Mouse (Mus musculus) gastrocnemius, postnatal 36 days (tissue): ENCODE results near the gene Cd38. TPM values are rescaled to one million over a fixed set of nuclear protein-coding genes. Genes with fewer than 3 reads are reported as not detected.
"Not testable (repeated sequence)": the region's sequence is repeated elsewhere in the genome, so short reads cannot be mapped to it uniquely, and the experiment has no call there.

Experiments used
- DNase-seq, 2 experiments: peaks; one replicate each; pipeline ENCODE4 v3.0.0; 2022
- intact Hi-C: fragments of 180-260 bp; cut with DNase I; formaldehyde crosslinking; loops from one replicate; pipeline ENCODE4 v1.15.1; 2025
- total RNA-seq, 2 experiments: library from RNA; stranded (reverse); gene quantifications; 2 replicates each; pipeline ENCODE4 v1.2.3; 2021

Cd38 gene
- total RNA-seq, 2 experiments from 2014 or later = 2.8 to 3.1 TPM

- DNase-seq = no peak
Measured at GRCm38 (mm10) chr5:43853868-43854488, 14.4 kb upstream of the Cd38 start.

GRCm38 (mm10) chr5:43855769-43856168, 12.6 kb upstream of the Cd38 start:
- intact Hi-C loops = no loop called here
- DNase-seq = no peak

More at GRCm38 (mm10) chr5:43853868-43854488, 14.4 kb upstream of the Cd38 start:
- intact Hi-C loops = no loop called here

- DNase-seq = no peak
- intact Hi-C loops = no loop called here
Measured at GRCm38 (mm10) chr5:43859663-43860062, 8.7 kb upstream of the Cd38 start.

- intact Hi-C loops = no loop called here
- DNase-seq = no peak
Measured at GRCm38 (mm10) chr5:43860096-43860495, 8.3 kb upstream of the Cd38 start.

- intact Hi-C loops = no loop called here
- DNase-seq = no peak
Measured at GRCm38 (mm10) chr5:43860670-43861431, 7.5 kb upstream of the Cd38 start.

GRCm38 (mm10) chr5:43863642-43864041, 4.7 kb upstream of the Cd38 start:
- DNase-seq = no peak
- intact Hi-C loops = no loop called here

- no peak for DNase-seq
- intact Hi-C loops = no loop called here
Measured at GRCm38 (mm10) chr5:43865316-43865715, 3.0 kb upstream of the Cd38 start.

GRCm38 (mm10) chr5:43868711-43869600, 603 bp downstream of the Cd38 start:
- intact Hi-C loops = no loop called here
- peak; percentile 10 to 36 for DNase-seq

GRCm38 (mm10) chr5:43871845-43872244, 3.5 kb downstream of the Cd38 start:
- intact Hi-C loops = no loop called here

GRCm38 (mm10) chr5:43872652-43873051, 4.3 kb downstream of the Cd38 start:
- DNase-seq = no peak
- intact Hi-C loops = no loop called here

More at GRCm38 (mm10) chr5:43871845-43872244, 3.5 kb downstream of the Cd38 start:
- DNase-seq = no peak

GRCm38 (mm10) chr5:43882034-43882433, 13.7 kb downstream of the Cd38 start:
- no peak for DNase-seq
- intact Hi-C loops = no loop called here

- DNase-seq = no peak
- intact Hi-C loops = no loop called here
Measured at GRCm38 (mm10) chr5:43885060-43885820, 16.9 kb downstream of the Cd38 start.

GRCm38 (mm10) chr5:43892386-43892785, 24.0 kb downstream of the Cd38 start:
- no peak for DNase-seq
- intact Hi-C loops = loop anchor here (5.0 kb wide), 1 partner anchor 50 kb away; no protein-coding TSS in a partner anchor

- peak in 1 of 2 experiments; percentile 10 for DNase-seq
Measured at GRCm38 (mm10) chr5:43894113-43894512, 25.8 kb downstream of the Cd38 start.

GRCm38 (mm10) chr5:43895931-43896330, 27.6 kb downstream of the Cd38 start:
- intact Hi-C loops = no loop called here
- no peak for DNase-seq

More at GRCm38 (mm10) chr5:43894113-43894512, 25.8 kb downstream of the Cd38 start:
- intact Hi-C loops = loop anchor here (5.0 kb wide), 1 partner anchor 52 kb away; no protein-coding TSS in a partner anchor

GRCm38 (mm10) chr5:43904685-43905084, 36.3 kb downstream of the Cd38 start:
- no peak for DNase-seq
- intact Hi-C loops = no loop called here

GRCm38 (mm10) chr5:43909213-43909612, 40.9 kb downstream of the Cd38 start:
- no peak for DNase-seq
- intact Hi-C loops = no loop called here

- intact Hi-C loops = no loop called here
- no peak for DNase-seq
Measured at GRCm38 (mm10) chr5:43910006-43910405, 41.7 kb downstream of the Cd38 start.

- intact Hi-C loops, DNase-seq: not testable (repeated sequence)
Measured at GRCm38 (mm10) chr5:43912844-43913243, 44.5 kb downstream of the Cd38 start, which contains the start of gene Gm7879. Gene Gm7879, plus strand, starts transcription at chr5:43913144.
